Mouse (Mus musculus): ENCODE data around the gene Trpv1. TPM values are rescaled to one million over a fixed set of nuclear protein-coding genes. Genes with fewer than 3 reads are reported as not detected.

Trpv1 gene
- polyA plus RNA-seq, 1 experiment, result 0.01 TPM

DNA sequence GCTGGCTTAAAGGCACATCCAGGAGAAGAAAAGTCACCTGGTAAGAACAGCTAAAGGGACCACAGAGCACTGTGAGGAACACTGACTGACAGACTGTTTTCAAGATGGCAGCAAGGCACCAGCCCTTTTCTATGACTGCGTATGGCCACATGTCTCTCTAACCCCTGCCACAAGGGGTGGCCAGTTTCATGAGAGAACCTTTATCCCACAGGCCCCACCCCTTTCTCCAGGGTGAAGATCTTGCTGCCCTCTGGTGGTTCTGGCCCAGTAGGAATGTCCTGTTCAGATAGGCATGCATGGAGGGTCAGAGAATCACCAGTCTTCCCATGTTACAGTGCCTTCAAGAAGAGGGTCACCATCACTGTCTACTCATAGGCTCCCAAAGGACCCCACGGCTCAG is 10.1 kb upstream of the Trpv1 start:
- H3K36me3 ChIP-seq (ENCODE audit: control insufficient read depth, insufficient read depth), result no peaks in the 10 kb centered on the region

DNA sequence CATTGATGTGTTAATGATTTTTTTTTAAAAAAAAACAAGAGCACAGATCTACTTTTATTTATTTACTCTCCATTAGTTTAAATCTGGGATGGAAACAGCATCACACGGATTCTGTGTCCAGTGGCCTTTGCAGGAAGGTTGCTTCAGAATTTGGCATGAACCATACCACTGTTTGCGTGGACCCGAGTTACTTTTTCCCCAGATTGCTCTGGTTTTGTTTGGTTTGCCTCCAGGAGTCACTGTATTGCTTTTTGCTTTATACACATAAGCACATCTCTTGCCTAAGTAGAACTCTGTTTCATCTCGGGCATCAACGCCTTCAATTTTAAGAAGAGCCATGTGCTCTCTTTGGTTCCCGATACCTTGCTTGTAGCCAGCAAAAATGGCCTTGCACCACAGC is 8.2 kb upstream of the Trpv1 start:
- Histone ChIP-seq H3ac (ENCODE audit: control insufficient read depth, insufficient read length, low read depth) (no peak overlapping the region), H3K27me3 (ENCODE audit: control insufficient read depth, insufficient read depth, insufficient read length) (no peaks in the 10 kb centered on the region), H3K79me2 (ENCODE audit: control insufficient read depth, insufficient read depth) (no peaks in the 10 kb centered on the region), H3K36me3 (ENCODE audit: control insufficient read depth, insufficient read depth) (no peaks in the 10 kb centered on the region), H3K4me3 (ENCODE audit: insufficient read depth, poor library complexity, severe bottlenecking) (no peak overlapping the region), H3K79me3 (ENCODE audit: low read depth) (no peaks in the 10 kb centered on the region)
- TF ChIP-seq CTCF (IDR thresholded peaks at IDR 0.05; ENCODE audit: control insufficient read depth, insufficient read depth, insufficient read length), result no peak
- TF ChIP-seq MYOD1 (IDR thresholded peaks at IDR 0.05; ENCODE audit: control insufficient read depth, insufficient read length, low read depth), result no peak
- TF ChIP-seq MYOG (IDR thresholded peaks at IDR 0.05; ENCODE audit: control insufficient read depth, extremely low read depth, insufficient read length), result no peak
- no peak for TF ChIP-seq MAX (IDR thresholded peaks at IDR 0.05)
- no peak for TF ChIP-seq CEBPB (IDR thresholded peaks at IDR 0.05; ENCODE audit: low read depth)
- no peak for TF ChIP-seq FOSL1 (IDR thresholded peaks at IDR 0.05; ENCODE audit: insufficient read depth, low read length, poor library complexity, severe bottlenecking)
- TF ChIP-seq USF1 (IDR thresholded peaks at IDR 0.05; ENCODE audit: low read depth), result no peak

More for the DNA sequence above, 10.1 kb upstream of the Trpv1 start:
- Histone ChIP-seq H3K4me3 (ENCODE audit: insufficient read depth, poor library complexity, severe bottlenecking) (no peak overlapping the region), H3K79me2 (ENCODE audit: control insufficient read depth, insufficient read depth) (no peaks in the 10 kb centered on the region), H3ac (ENCODE audit: control insufficient read depth, insufficient read length, low read depth) (no peak overlapping the region), H3K27me3 (ENCODE audit: control insufficient read depth, insufficient read depth, insufficient read length) (no peaks in the 10 kb centered on the region), H3K79me3 (ENCODE audit: low read depth) (no peaks in the 10 kb centered on the region)
- TF ChIP-seq MYOG (IDR thresholded peaks at IDR 0.05; ENCODE audit: control insufficient read depth, extremely low read depth, insufficient read length) (no peak), MAX (IDR thresholded peaks at IDR 0.05) (no peak)

DNA sequence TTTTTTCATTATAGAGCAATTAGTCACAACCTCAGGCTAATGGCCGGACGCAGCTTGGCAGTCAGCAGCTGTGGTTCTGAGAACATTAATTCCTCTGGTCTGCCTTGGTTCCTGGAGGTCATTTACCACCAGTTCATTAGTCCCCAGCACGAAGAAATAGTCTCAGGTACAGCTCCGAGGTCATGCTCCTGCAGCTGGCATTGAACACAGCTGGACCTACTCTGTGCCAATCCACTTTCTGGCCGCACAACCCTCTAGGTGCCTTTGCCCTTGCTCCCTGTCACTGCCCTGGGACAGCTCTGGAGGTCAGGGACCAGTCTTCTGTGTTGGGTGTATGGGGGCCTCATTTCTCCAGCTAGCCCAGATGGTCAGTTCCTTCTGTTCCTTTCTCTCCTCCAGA is 5.2 kb upstream of the Trpv1 start:
- no peak overlapping the region for H3K4me3 ChIP-seq (ENCODE audit: insufficient read depth, poor library complexity, severe bottlenecking)
- no peaks in the 10 kb centered on the region for H3K79me2 ChIP-seq (ENCODE audit: control insufficient read depth, insufficient read depth)
- no peak for TF ChIP-seq FOSL1 (IDR thresholded peaks at IDR 0.05; ENCODE audit: insufficient read depth, low read length, poor library complexity, severe bottlenecking)
- TF ChIP-seq MYOG (IDR thresholded peaks at IDR 0.05; ENCODE audit: control insufficient read depth, extremely low read depth, insufficient read length), result no peak
- no peak for TF ChIP-seq USF1 (IDR thresholded peaks at IDR 0.05; ENCODE audit: low read depth)
- TF ChIP-seq MAX (IDR thresholded peaks at IDR 0.05), result no peak
- no peak for TF ChIP-seq CEBPB (IDR thresholded peaks at IDR 0.05; ENCODE audit: low read depth)
- TF ChIP-seq MYOD1 (IDR thresholded peaks at IDR 0.05; ENCODE audit: control insufficient read depth, insufficient read length, low read depth), result no peak
- TF ChIP-seq CTCF (IDR thresholded peaks at IDR 0.05; ENCODE audit: control insufficient read depth, insufficient read depth, insufficient read length), result no peak
- no peaks in the 10 kb centered on the region for H3K79me3 ChIP-seq (ENCODE audit: low read depth)
- H3ac ChIP-seq (ENCODE audit: control insufficient read depth, insufficient read length, low read depth), result no peak overlapping the region
- no peaks in the 10 kb centered on the region for H3K36me3 ChIP-seq (ENCODE audit: control insufficient read depth, insufficient read depth)
- H3K27me3 ChIP-seq (ENCODE audit: control insufficient read depth, insufficient read depth, insufficient read length), result no peaks in the 10 kb centered on the region

DNA sequence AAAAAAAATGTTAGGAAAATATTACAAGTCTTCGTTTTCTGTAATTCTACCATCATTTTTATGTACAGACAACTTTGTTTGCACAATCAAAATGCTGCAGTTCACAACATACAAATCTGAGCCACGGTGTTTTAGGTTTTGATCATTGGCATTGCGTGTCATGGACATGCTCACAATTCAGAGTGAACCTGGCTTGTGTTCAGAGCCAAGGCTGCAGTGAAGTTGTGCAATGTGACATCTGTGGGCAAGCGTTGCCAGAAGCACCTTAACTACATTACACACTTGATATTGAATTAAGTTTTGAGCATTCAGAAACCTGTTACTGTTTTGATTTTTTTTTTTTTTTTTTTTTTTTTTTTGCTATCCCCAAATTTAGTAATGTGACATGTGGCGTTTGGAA is 4.0 kb upstream of the Trpv1 start:
- Histone ChIP-seq H3K27me3 (ENCODE audit: control insufficient read depth, insufficient read depth, insufficient read length) (no peaks in the 10 kb centered on the region), H3K4me3 (ENCODE audit: insufficient read depth, poor library complexity, severe bottlenecking) (no peak overlapping the region), H3K79me3 (ENCODE audit: low read depth) (no peaks in the 10 kb centered on the region), H3K79me2 (ENCODE audit: control insufficient read depth, insufficient read depth) (no peaks in the 10 kb centered on the region), H3ac (ENCODE audit: control insufficient read depth, insufficient read length, low read depth) (no peak overlapping the region), H3K36me3 (ENCODE audit: control insufficient read depth, insufficient read depth) (no peaks in the 10 kb centered on the region)
- TF ChIP-seq CEBPB (IDR thresholded peaks at IDR 0.05; ENCODE audit: low read depth), result no peak
- no peak for TF ChIP-seq MYOD1 (IDR thresholded peaks at IDR 0.05; ENCODE audit: control insufficient read depth, insufficient read length, low read depth)
- no peak for TF ChIP-seq CTCF (IDR thresholded peaks at IDR 0.05; ENCODE audit: control insufficient read depth, insufficient read depth, insufficient read length)
- TF ChIP-seq MAX (IDR thresholded peaks at IDR 0.05), result no peak
- TF ChIP-seq USF1 (IDR thresholded peaks at IDR 0.05; ENCODE audit: low read depth), result no peak
- TF ChIP-seq FOSL1 (IDR thresholded peaks at IDR 0.05; ENCODE audit: insufficient read depth, low read length, poor library complexity, severe bottlenecking), result no peak
- TF ChIP-seq MYOG (IDR thresholded peaks at IDR 0.05; ENCODE audit: control insufficient read depth, extremely low read depth, insufficient read length), result no peak

DNA sequence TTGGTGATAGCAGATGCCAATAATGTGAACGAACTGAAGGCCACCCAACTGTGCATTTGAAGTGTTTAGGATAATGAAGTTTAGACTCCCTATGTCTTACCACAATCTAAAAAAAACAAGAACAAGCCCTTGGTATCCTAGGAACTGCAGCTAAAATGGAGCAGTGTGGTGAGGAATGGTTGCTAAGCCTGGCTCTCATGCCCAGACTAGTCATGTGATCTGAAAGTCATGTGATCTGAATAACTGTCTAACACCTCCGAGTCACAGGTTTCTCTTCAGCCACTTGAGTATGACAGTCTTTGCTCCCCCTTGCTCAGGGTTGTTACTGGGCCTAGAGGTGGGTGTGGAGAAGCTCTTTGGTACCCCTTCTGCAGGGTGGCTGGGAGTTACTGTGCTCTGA is 1.6 kb upstream of the Trpv1 start:
- TF ChIP-seq FOSL1 (IDR thresholded peaks at IDR 0.05; ENCODE audit: insufficient read depth, low read length, poor library complexity, severe bottlenecking) (no peak), USF1 (IDR thresholded peaks at IDR 0.05; ENCODE audit: low read depth) (peak; percentile 19), MAX (IDR thresholded peaks at IDR 0.05) (no peak), CTCF (IDR thresholded peaks at IDR 0.05; ENCODE audit: control insufficient read depth, insufficient read depth, insufficient read length) (no peak), MYOD1 (IDR thresholded peaks at IDR 0.05; ENCODE audit: control insufficient read depth, insufficient read length, low read depth) (no peak)
- H3K79me2 ChIP-seq (ENCODE audit: control insufficient read depth, insufficient read depth), result no peaks in the 10 kb centered on the region
- no peak overlapping the region for H3K4me3 ChIP-seq (ENCODE audit: insufficient read depth, poor library complexity, severe bottlenecking)
- H3K36me3 ChIP-seq (ENCODE audit: control insufficient read depth, insufficient read depth), result no peaks in the 10 kb centered on the region
- H3K27me3 ChIP-seq (ENCODE audit: control insufficient read depth, insufficient read depth, insufficient read length), result peaks cover 2% of the 10 kb centered on the region
- no peak overlapping the region for H3ac ChIP-seq (ENCODE audit: control insufficient read depth, insufficient read length, low read depth)
- no peaks in the 10 kb centered on the region for H3K79me3 ChIP-seq (ENCODE audit: low read depth)

DNA sequence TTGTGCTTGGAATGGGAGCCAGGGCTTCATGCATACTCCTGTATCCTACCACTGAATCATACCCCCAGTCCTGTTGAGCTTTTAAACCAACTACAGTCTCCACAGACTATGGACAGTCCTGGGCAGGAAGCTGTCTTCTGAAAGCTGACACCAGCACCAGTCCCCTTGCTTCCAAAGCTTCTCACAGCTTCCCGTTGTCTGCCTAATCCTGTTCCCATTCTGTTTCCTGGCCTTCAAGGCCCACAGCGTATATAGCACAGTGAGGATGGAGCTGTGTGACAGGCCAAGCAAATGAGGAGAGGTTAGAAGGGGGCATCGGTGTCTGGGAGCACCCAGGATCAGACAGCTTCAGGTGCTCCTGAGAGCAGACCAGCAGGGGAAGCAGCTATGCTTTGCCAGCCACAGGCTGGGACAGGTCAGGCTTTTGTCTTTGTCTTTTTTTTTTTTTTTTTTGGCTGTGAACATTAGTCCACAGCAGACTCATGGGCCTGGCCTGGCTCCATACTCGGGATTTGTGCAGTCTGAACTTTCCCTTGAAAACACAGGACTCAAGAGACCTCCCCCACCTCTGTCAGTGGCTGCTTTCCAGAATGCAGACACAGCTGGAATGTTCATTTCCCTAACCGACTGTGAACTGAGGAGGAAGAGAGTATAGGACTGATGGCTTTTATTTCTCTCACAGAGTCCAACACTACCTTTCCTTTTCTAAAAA is 2.1 kb downstream of the Trpv1 start:
- Histone ChIP-seq H3K36me3 (ENCODE audit: control insufficient read depth, insufficient read depth) (no peaks in the 10 kb centered on the region), H3K27me3 (ENCODE audit: control insufficient read depth, insufficient read depth, insufficient read length) (peaks cover 3% of the 10 kb centered on the region), H3K79me2 (ENCODE audit: control insufficient read depth, insufficient read depth) (no peaks in the 10 kb centered on the region), H3K4me3 (ENCODE audit: insufficient read depth, poor library complexity, severe bottlenecking) (no peak overlapping the region), H3K79me3 (ENCODE audit: low read depth) (no peaks in the 10 kb centered on the region), H3ac (ENCODE audit: control insufficient read depth, insufficient read length, low read depth) (no peak overlapping the region)
- TF ChIP-seq MYOG (IDR thresholded peaks at IDR 0.05; ENCODE audit: control insufficient read depth, extremely low read depth, insufficient read length) (no peak), MAX (IDR thresholded peaks at IDR 0.05) (no peak), CEBPB (IDR thresholded peaks at IDR 0.05; ENCODE audit: low read depth) (no peak), CTCF (IDR thresholded peaks at IDR 0.05; ENCODE audit: control insufficient read depth, insufficient read depth, insufficient read length) (no peak), MYOD1 (IDR thresholded peaks at IDR 0.05; ENCODE audit: control insufficient read depth, insufficient read length, low read depth) (no peak), FOSL1 (IDR thresholded peaks at IDR 0.05; ENCODE audit: insufficient read depth, low read length, poor library complexity, severe bottlenecking) (no peak), USF1 (IDR thresholded peaks at IDR 0.05; ENCODE audit: low read depth) (no peak)

All from C2C12 (cell line).